Mouse (Mus musculus): Measurements from ENCODE around the gene Htra2. TPM values are rescaled to one million over a fixed set of nuclear protein-coding genes. Genes with fewer than 3 reads are reported as not detected.

Gene Htra2
- total and polyA plus RNA-seq, 2 experiments from 2014 or later, result 47.0 to 81.0 TPM

DNA sequence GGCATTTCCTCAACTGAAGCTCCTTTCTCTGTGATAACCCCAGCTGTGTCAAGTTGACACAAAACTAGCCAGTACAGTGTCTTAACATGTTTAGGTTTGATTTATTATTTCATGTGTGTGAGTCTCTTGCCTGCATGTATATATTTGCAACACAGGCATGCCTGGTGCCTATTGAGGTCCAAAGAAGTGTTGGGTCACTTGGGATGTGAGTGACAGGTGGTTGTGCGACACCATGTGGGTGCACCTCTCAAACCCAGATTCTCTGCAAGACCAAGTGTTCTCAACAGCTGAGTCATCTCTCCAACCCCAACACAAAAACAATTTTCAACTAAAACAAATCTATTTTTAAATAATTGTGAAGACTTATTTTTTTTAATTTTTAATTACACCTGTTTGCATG, 52.0 kb downstream of the Htra2 start:
- WGBS, result 93% methylated on average over 1 of the region's 1 CpGs

More for the DNA sequence above, 52.0 kb downstream of the Htra2 start:
- Histone ChIP-seq H3K36me3 (ENCODE audit: insufficient read depth) (no peaks in the 10 kb centered on the region), H3K9me3 (ENCODE audit: low read length) (no peaks in the 10 kb centered on the region), H3K4me2 (ENCODE audit: low read depth) (no peak overlapping the region), H3K27me3 (ENCODE audit: insufficient read depth, low read length) (no peaks in the 10 kb centered on the region), H3K27ac (ENCODE audit: low read depth, low read length) (no peak overlapping the region), H3K4me1 (ENCODE audit: insufficient read depth) (no peaks in the 10 kb centered on the region), H3K9ac (no peak overlapping the region), H3K4me3 (ENCODE audit: low read depth, low read length) (no peak overlapping the region)
- TF ChIP-seq CTCF (IDR thresholded peaks at IDR 0.05; ENCODE audit: low read depth), result no peak
- ATAC-seq, result no peak
- DNase-seq, result no peak

MicroRNAs within 50 kb of the gene (microRNA counts, 519-probe panel; counts per million panel counts)
- microRNA mmu-miR-3470a+mmu-miR-3470b, result not detected

Small RNA genes within 50 kb of the gene (microRNA-seq; reads per million reads assigned to microRNA genes)
- gene Mir3470a, result 0 reads per million in 2 experiments
- gene Mir7040, result 0 to 0.24 reads per million in 2 experiments

Other genes starting within 250 kb of the Htra2 start
- gene Sema4f, start 115.5 kb downstream of the Htra2 start, total RNA-seq (2014; rRNA removed), result 13.6 and 17.4 TPM in 2 replicates
- 11.5 and 20.6 TPM in 2 replicates for gene Sema4f, start 115.5 kb downstream of the Htra2 start, polyA plus RNA-seq (2015; fragmentation: Nextera tagmentation; extraction: Ambion mirVana)
- gene M1ap, start 108.4 kb downstream of the Htra2 start, total RNA-seq (2014; rRNA removed), result 0.10 TPM in 1 of 2 replicates, not detected in the other
- gene M1ap, start 108.4 kb downstream of the Htra2 start, polyA plus RNA-seq (2015; fragmentation: Nextera tagmentation; extraction: Ambion mirVana), result 0.10 TPM in 1 of 2 replicates, not detected in the other
- gene Dok1, start 21.8 kb downstream of the Htra2 start, total RNA-seq (2014; rRNA removed), result 3.3 and 3.6 TPM in 2 replicates
- gene Dok1, start 21.8 kb downstream of the Htra2 start, polyA plus RNA-seq (2015; fragmentation: Nextera tagmentation; extraction: Ambion mirVana), result 1.4 and 1.5 TPM in 2 replicates
- gene Loxl3, start 21.1 kb downstream of the Htra2 start, total RNA-seq (2014; rRNA removed), result 3.5 and 4.7 TPM in 2 replicates
- 4.3 and 4.5 TPM in 2 replicates for gene Loxl3, start 21.1 kb downstream of the Htra2 start, polyA plus RNA-seq (2015; fragmentation: Nextera tagmentation; extraction: Ambion mirVana)
- 85.9 and 146 TPM in 2 replicates for gene Aup1, start 752 bp downstream of the Htra2 start, total RNA-seq (2014; rRNA removed)
- gene Aup1, start 752 bp downstream of the Htra2 start, polyA plus RNA-seq (2015; fragmentation: Nextera tagmentation; extraction: Ambion mirVana), result 126 and 129 TPM in 2 replicates
- 0.05 TPM in 1 of 2 replicates, not detected in the other for gene Dqx1, start 2.6 kb upstream of the Htra2 start, total RNA-seq (2014; rRNA removed)
- 0.11 and 0.13 TPM in 2 replicates for gene Dqx1, start 2.6 kb upstream of the Htra2 start, polyA plus RNA-seq (2015; fragmentation: Nextera tagmentation; extraction: Ambion mirVana)
- gene Tlx2, start 15.0 kb upstream of the Htra2 start, total RNA-seq (2014; rRNA removed), result not detected in 2 replicates
- not detected in 2 replicates for gene Tlx2, start 15.0 kb upstream of the Htra2 start, polyA plus RNA-seq (2015; fragmentation: Nextera tagmentation; extraction: Ambion mirVana)
- gene Pcgf1, start 22.6 kb upstream of the Htra2 start, total RNA-seq (2014; rRNA removed), result 16.1 and 18.8 TPM in 2 replicates
- gene Pcgf1, start 22.6 kb upstream of the Htra2 start, polyA plus RNA-seq (2015; fragmentation: Nextera tagmentation; extraction: Ambion mirVana), result 30.7 and 30.8 TPM in 2 replicates
- 0.46 TPM in 1 of 2 replicates, not detected in the other for gene Lbx2, start 31.1 kb upstream of the Htra2 start, total RNA-seq (2014; rRNA removed)
- gene Lbx2, start 31.1 kb upstream of the Htra2 start, polyA plus RNA-seq (2015; fragmentation: Nextera tagmentation; extraction: Ambion mirVana), result 0.33 TPM in 1 of 2 replicates, not detected in the other
- gene Ccdc142, start 46.3 kb upstream of the Htra2 start, total RNA-seq (2014; rRNA removed), result 15.3 and 16.6 TPM in 2 replicates
- 2.1 and 5.6 TPM in 2 replicates for gene Ccdc142, start 46.3 kb upstream of the Htra2 start, polyA plus RNA-seq (2015; fragmentation: Nextera tagmentation; extraction: Ambion mirVana)
- 7.0 and 9.5 TPM in 2 replicates for gene Gm42688, start 46.3 kb upstream of the Htra2 start, total RNA-seq (2014; rRNA removed)
- 2.4 and 2.9 TPM in 2 replicates for gene Gm42688, start 46.3 kb upstream of the Htra2 start, polyA plus RNA-seq (2015; fragmentation: Nextera tagmentation; extraction: Ambion mirVana)
- 64.6 and 102 TPM in 2 replicates for gene Mrpl53, start 53.8 kb upstream of the Htra2 start, total RNA-seq (2014; rRNA removed)
- 126 and 141 TPM in 2 replicates for gene Mrpl53, start 53.8 kb upstream of the Htra2 start, polyA plus RNA-seq (2015; fragmentation: Nextera tagmentation; extraction: Ambion mirVana)
- 39.7 and 43.5 TPM in 2 replicates for gene Mogs, start 60.2 kb upstream of the Htra2 start, total RNA-seq (2014; rRNA removed)
- gene Mogs, start 60.2 kb upstream of the Htra2 start, polyA plus RNA-seq (2015; fragmentation: Nextera tagmentation; extraction: Ambion mirVana), result 15.7 and 17.4 TPM in 2 replicates
- gene Wbp1, start 66.3 kb upstream of the Htra2 start, total RNA-seq (2014; rRNA removed), result 129 and 151 TPM in 2 replicates
- 104 and 109 TPM in 2 replicates for gene Wbp1, start 66.3 kb upstream of the Htra2 start, polyA plus RNA-seq (2015; fragmentation: Nextera tagmentation; extraction: Ambion mirVana)
- gene Ino80b, start 70.2 kb upstream of the Htra2 start, total RNA-seq (2014; rRNA removed), result 40.1 and 44.5 TPM in 2 replicates
- gene Ino80b, start 70.2 kb upstream of the Htra2 start, polyA plus RNA-seq (2015; fragmentation: Nextera tagmentation; extraction: Ambion mirVana), result 14.9 and 15.3 TPM in 2 replicates
- 17.1 and 19.4 TPM in 2 replicates for gene Rtkn, start 80.2 kb upstream of the Htra2 start, total RNA-seq (2014; rRNA removed)
- gene Rtkn, start 80.2 kb upstream of the Htra2 start, polyA plus RNA-seq (2015; fragmentation: Nextera tagmentation; extraction: Ambion mirVana), result 7.9 and 8.1 TPM in 2 replicates
- gene Wdr54, start 101.1 kb upstream of the Htra2 start, total RNA-seq (2014; rRNA removed), result 11.1 and 13.4 TPM in 2 replicates
- 19.7 and 24.1 TPM in 2 replicates for gene Wdr54, start 101.1 kb upstream of the Htra2 start, polyA plus RNA-seq (2015; fragmentation: Nextera tagmentation; extraction: Ambion mirVana)
- gene 1700003E16Rik, start 101.1 kb upstream of the Htra2 start, total RNA-seq (2014; rRNA removed), result 17.0 and 17.5 TPM in 2 replicates
- gene 1700003E16Rik, start 101.1 kb upstream of the Htra2 start, polyA plus RNA-seq (2015; fragmentation: Nextera tagmentation; extraction: Ambion mirVana), result 13.9 and 18.3 TPM in 2 replicates
- gene Dctn1, start 110.6 kb upstream of the Htra2 start, total RNA-seq (2014; rRNA removed), result 97.3 and 126 TPM in 2 replicates
- gene Dctn1, start 110.6 kb upstream of the Htra2 start, polyA plus RNA-seq (2015; fragmentation: Nextera tagmentation; extraction: Ambion mirVana), result 132 and 152 TPM in 2 replicates
- 1.3 and 1.7 TPM in 2 replicates for gene Slc4a5, start 164.6 kb upstream of the Htra2 start, total RNA-seq (2014; rRNA removed)
- 0.45 and 1.3 TPM in 2 replicates for gene Slc4a5, start 164.6 kb upstream of the Htra2 start, polyA plus RNA-seq (2015; fragmentation: Nextera tagmentation; extraction: Ambion mirVana)